Mouse (Mus musculus): ENCODE results near the gene Mymx. TPM values are rescaled to one million over a fixed set of nuclear protein-coding genes. Genes with fewer than 3 reads are reported as not detected.

Mymx gene
- polyA plus RNA-seq, 1 experiment from 2014 or later = not detected

DNA sequence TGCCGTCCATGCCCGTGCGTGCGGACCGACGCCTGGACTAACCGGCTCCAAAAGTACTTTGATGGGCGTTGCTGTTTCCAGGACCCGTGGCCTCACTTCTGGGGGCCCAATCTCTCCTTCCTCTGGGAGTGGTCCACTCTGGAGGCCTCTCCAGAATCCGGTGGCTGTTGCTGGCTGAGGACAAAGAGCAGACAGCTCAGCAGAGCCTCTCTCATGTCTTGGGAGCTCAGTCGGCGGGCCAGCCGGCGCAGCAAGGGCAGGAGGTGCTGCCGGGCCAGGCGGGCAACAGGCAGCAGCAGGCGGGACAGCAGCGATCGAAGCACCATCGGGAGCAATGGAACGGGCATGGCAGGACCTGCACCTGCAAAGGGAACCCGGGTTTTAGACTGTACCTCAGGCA lies 577 bp downstream of the Mymx start:
- peak; percentile 91 for DNase-seq (ENCODE audit: low spot score, missing footprints)
- 6% methylated on average over 22 of the region's 22 CpGs for WGBS
- Histone ChIP-seq H3K4me3 (ENCODE audit: low read depth, low read length) (no peak overlapping the region), H3K9ac (ENCODE audit: low read length) (peak overlapping the region; percentile 27; the same call in 1 of the 2 replicates), H3K4me2 (0 out of 2 replicates have a peak overlapping the region, but pooled peaks have one; percentile 8), H3K4me1 (ENCODE audit: control insufficient read depth, insufficient read depth, low read length) (peaks cover 16% of the 10 kb centered on the region), H3K27ac (ENCODE audit: low read depth, low read length) (no peak overlapping the region), H3K9me3 (ENCODE audit: control insufficient read depth, low read length) (no peaks in the 10 kb centered on the region), H3K27me3 (ENCODE audit: control insufficient read depth, insufficient read depth, low read length) (peaks cover 27% of the 10 kb centered on the region), H3K36me3 (ENCODE audit: control insufficient read depth, insufficient read depth, low read length) (no peaks in the 10 kb centered on the region)
- no peak for ATAC-seq (ENCODE audit: low FRiP score)

DNA sequence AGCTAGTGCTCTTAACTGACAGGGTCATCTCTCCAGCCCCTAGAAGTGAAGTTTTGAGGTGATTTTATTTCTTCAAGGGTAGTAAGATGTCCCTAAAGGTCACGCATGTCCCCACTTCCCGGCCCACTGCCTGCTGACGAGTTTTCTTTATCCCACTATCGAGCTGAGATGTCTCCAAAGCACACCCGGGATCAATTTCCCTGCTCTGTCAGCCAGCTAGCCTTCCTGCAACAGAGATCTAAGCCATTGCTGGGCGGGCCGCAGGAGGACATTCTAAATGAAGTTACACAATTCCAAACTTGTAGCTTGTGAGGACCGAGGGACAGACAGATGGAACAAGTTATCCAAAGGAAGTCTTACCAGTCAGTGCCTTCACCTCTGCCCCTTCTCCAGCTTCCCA lies 1.6 kb downstream of the Mymx start:
- no peak overlapping the region for H3K4me3 ChIP-seq (ENCODE audit: low read depth, low read length)
- H3K9me3 ChIP-seq (ENCODE audit: control insufficient read depth, low read length) = no peaks in the 10 kb centered on the region
- H3K27ac ChIP-seq (ENCODE audit: low read depth, low read length) = no peak overlapping the region
- DNase-seq (ENCODE audit: low spot score, missing footprints) (no peak), ATAC-seq (ENCODE audit: low FRiP score) (no peak)
- WGBS = 47% methylated on average over 8 of the region's 8 CpGs
- H3K4me1 ChIP-seq (ENCODE audit: control insufficient read depth, insufficient read depth, low read length) = peaks cover 27% of the 10 kb centered on the region
- H3K9ac ChIP-seq (ENCODE audit: low read length) = no peak overlapping the region
- H3K36me3 ChIP-seq (ENCODE audit: control insufficient read depth, insufficient read depth, low read length) = no peaks in the 10 kb centered on the region
- H3K27me3 ChIP-seq (ENCODE audit: control insufficient read depth, insufficient read depth, low read length) = peaks cover 36% of the 10 kb centered on the region
- no peak overlapping the region for H3K4me2 ChIP-seq

DNA sequence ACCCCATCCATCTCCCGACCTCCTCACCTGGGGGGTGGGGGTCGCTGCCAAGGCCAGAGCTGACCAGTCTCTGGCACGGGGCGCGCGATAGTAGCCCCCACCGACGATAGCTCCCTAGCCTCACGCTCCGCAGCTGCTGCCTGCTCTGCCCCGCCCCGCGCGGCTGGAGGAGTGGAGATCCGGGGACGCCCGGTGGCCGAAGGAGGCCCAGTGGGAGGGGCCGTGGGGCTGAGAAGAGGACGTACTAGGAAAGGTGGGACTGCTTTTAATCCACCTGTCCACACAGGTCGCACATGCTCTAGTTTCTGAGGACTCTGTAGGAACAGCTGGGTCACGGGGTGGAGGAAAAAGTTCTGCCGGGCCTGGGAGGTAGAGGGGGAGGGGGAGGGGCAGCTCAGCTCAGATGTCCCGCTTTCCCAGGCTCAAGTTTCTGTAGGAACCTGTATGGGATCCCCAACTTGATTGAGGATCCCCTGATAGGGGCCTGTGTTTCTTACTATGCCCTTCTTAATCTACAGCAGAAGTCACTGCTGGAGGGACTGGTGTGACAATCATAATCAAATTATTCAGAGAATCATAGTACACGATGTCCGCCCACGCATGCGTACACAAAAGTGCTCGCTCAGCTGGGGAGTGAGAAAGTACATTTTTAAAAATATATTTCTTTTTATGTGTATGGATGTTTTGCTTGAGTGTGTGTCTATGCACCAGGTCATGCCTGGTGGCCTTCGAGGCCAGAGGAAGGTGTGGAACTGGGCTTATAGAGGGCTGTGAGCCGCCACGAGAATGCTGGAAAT lies 2.3 kb downstream of the Mymx start, which contains the start of gene Slc29a1:
Slc29a1 (minus strand) TSS at position 161 of the 797 bp plus-strand sequence.
- peak within 1 kb of the TSS; percentile 72 for H3K4me2 ChIP-seq
- peak; percentile 92 for DNase-seq (ENCODE audit: low spot score, missing footprints)
- peak within 1 kb of the TSS; percentile 28 for H3K4me3 ChIP-seq (ENCODE audit: low read depth, low read length)
- H3K4me1 ChIP-seq (ENCODE audit: control insufficient read depth, insufficient read depth, low read length) = peaks cover 33% of the 10 kb centered on the region
- no peaks in the 10 kb centered on the region for H3K9me3 ChIP-seq (ENCODE audit: control insufficient read depth, low read length)
- H3K27me3 ChIP-seq (ENCODE audit: control insufficient read depth, insufficient read depth, low read length) = peaks cover 42% of the 10 kb centered on the region
- H3K27ac ChIP-seq (ENCODE audit: low read depth, low read length) = no peak within 1 kb of the TSS
- 13% methylated on average over 32 of the region's 32 CpGs for WGBS
- peak; percentile 45 for ATAC-seq (ENCODE audit: low FRiP score)
- no peaks in the 10 kb centered on the region for H3K36me3 ChIP-seq (ENCODE audit: control insufficient read depth, insufficient read depth, low read length)
- peak within 1 kb of the TSS; percentile 31; the same call in 1 of the 2 replicates for H3K9ac ChIP-seq (ENCODE audit: low read length)

DNA sequence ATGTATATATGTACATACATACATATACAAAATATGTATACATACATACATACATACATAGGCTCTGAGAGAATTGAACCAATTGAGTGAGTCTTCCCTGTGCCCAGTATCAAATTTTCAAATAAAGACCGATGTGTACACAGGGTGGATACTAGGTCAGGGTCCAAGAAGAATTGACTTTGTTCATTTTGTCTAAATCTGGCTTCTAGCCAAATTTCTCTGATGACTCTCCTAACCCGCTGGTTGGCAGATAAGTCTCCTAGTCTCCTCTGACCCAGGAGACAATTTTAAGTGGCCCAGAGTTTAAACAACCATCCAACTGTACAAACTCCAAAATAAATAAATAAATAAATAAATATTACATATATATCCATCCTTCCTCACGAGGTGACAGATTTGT lies 3.0 kb downstream of the Mymx start:
- H3K9ac ChIP-seq (ENCODE audit: low read length) = no peak overlapping the region; the same call in 1 of the 2 replicates
- H3K4me1 ChIP-seq (ENCODE audit: control insufficient read depth, insufficient read depth, low read length) = peaks cover 37% of the 10 kb centered on the region
- ATAC-seq (ENCODE audit: low FRiP score) (no peak), DNase-seq (ENCODE audit: low spot score, missing footprints) (no peak)
- no peak overlapping the region for H3K4me3 ChIP-seq (ENCODE audit: low read depth, low read length)
- WGBS = 54% methylated on average over 3 of the region's 3 CpGs
- no peaks in the 10 kb centered on the region for H3K36me3 ChIP-seq (ENCODE audit: control insufficient read depth, insufficient read depth, low read length)
- peak overlapping the region; percentile 72; the same call in 1 of the 2 replicates for H3K4me2 ChIP-seq
- no peak overlapping the region for H3K27ac ChIP-seq (ENCODE audit: low read depth, low read length)
- peaks cover 48% of the 10 kb centered on the region for H3K27me3 ChIP-seq (ENCODE audit: control insufficient read depth, insufficient read depth, low read length)
- H3K9me3 ChIP-seq (ENCODE audit: control insufficient read depth, low read length) = no peaks in the 10 kb centered on the region

DNA sequence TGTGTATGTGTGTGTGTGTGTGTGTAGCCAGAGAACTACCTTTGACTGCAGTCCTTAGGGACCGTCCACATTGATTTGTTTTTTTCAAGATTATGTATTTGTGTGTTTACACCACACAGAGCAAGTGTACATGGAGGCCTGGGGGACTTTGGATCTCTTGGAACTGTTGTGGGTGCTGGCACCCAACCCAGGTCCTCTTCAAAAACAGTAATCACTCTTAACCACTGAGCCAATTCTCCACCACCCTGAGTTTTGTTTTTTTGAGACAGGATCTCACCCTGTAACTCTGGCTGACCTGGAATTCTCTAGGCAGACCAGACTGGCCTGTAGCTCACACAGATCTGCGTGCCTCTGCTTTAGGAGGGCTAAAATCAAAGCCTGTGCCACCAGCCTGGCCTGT lies 3.5 kb downstream of the Mymx start:
- ATAC-seq (ENCODE audit: low FRiP score) (no peak), DNase-seq (ENCODE audit: low spot score, missing footprints) (no peak)
- Histone ChIP-seq H3K4me1 (ENCODE audit: control insufficient read depth, insufficient read depth, low read length) (peaks cover 39% of the 10 kb centered on the region), H3K9me3 (ENCODE audit: control insufficient read depth, low read length) (no peaks in the 10 kb centered on the region), H3K36me3 (ENCODE audit: control insufficient read depth, insufficient read depth, low read length) (no peaks in the 10 kb centered on the region), H3K4me2 (no peak overlapping the region), H3K27ac (ENCODE audit: low read depth, low read length) (no peak overlapping the region), H3K27me3 (ENCODE audit: control insufficient read depth, insufficient read depth, low read length) (peaks cover 48% of the 10 kb centered on the region), H3K4me3 (ENCODE audit: low read depth, low read length) (no peak overlapping the region), H3K9ac (ENCODE audit: low read length) (no peak overlapping the region)
- 80% methylated on average over 2 of the region's 2 CpGs for WGBS

DNA sequence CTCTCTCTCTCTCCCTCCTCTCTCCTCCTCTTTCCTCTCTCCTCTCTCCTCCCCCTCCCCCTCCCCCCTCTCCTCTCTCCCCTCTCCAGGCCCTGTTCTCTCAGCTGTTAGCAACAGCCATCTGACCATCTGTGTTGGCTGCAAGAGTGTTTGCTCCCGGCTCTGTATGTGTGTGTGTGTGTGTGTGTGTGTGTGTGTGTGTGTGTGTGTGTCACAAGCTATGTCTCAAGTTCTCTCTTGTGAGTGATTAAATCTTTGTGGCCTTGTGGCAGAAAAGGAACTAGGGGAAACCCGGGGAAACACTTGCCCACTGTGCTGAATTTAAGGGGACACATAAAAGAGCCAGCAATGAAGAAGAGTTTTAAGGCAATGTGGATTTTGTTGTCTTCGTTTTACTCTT lies 4.1 kb downstream of the Mymx start:
- Histone ChIP-seq H3K27ac (ENCODE audit: low read depth, low read length) (no peak overlapping the region), H3K4me3 (ENCODE audit: low read depth, low read length) (no peak overlapping the region), H3K4me1 (ENCODE audit: control insufficient read depth, insufficient read depth, low read length) (peaks cover 42% of the 10 kb centered on the region), H3K9ac (ENCODE audit: low read length) (no peak overlapping the region), H3K4me2 (no peak overlapping the region), H3K9me3 (ENCODE audit: control insufficient read depth, low read length) (no peaks in the 10 kb centered on the region), H3K36me3 (ENCODE audit: control insufficient read depth, insufficient read depth, low read length) (no peaks in the 10 kb centered on the region), H3K27me3 (ENCODE audit: control insufficient read depth, insufficient read depth, low read length) (peaks cover 48% of the 10 kb centered on the region)
- ATAC-seq (ENCODE audit: low FRiP score) (no peak), DNase-seq (ENCODE audit: low spot score, missing footprints) (no peak)
- WGBS = 50% methylated on average over 3 of the region's 3 CpGs

DNA sequence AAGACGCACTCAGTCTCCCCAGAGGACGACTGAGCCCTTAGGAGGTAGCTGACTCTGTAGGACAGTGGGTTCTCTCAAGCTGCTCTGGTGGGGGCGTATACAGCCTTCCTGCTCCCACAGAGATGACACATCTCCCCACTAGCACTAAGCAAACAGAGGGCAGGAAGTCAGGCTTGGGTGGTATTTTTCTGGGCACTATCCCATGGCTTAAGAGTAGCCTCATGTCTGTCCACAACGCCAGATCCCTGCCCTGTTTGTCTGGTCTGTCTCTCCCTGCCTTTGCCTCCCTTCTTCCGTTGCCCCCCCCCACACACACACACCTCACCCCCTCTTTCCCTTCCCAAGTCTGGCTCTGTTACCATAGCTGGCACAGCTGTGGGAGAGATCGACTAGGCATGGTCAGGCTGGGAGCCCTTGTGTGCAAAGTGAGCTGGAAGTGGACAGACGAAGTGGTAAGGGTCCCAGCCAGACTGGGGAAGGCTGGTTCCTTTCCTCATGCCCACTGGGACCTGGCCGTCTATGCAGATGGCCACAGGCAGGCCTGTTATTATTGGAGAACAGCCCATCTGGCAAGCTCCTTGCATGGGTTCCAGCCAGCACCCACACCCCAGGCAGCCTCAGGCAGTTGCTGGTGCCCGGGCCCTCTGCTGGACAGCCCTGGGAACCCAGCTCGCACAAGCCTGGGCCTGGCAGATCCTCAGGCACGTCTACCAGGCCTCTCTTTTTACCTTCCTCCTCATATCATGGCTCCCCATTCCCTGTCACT lies 5.1 kb downstream of the Mymx start:
- no peak overlapping the region for H3K4me2 ChIP-seq
- peaks cover 42% of the 10 kb centered on the region for H3K4me1 ChIP-seq (ENCODE audit: control insufficient read depth, insufficient read depth, low read length)
- H3K27ac ChIP-seq (ENCODE audit: low read depth, low read length) = peak overlapping the region; percentile 51
- H3K9ac ChIP-seq (ENCODE audit: low read length) = no peak overlapping the region
- H3K9me3 ChIP-seq (ENCODE audit: control insufficient read depth, low read length) = no peaks in the 10 kb centered on the region
- H3K27me3 ChIP-seq (ENCODE audit: control insufficient read depth, insufficient read depth, low read length) = peaks cover 42% of the 10 kb centered on the region
- DNase-seq (ENCODE audit: low spot score, missing footprints) (peak; percentile 90), ATAC-seq (ENCODE audit: low FRiP score) (peak; percentile 36; the same call in 1 of the 2 replicates)
- WGBS = 28% methylated on average over 11 of the region's 11 CpGs
- no peak overlapping the region for H3K4me3 ChIP-seq (ENCODE audit: low read depth, low read length)
- no peaks in the 10 kb centered on the region for H3K36me3 ChIP-seq (ENCODE audit: control insufficient read depth, insufficient read depth, low read length)

DNA sequence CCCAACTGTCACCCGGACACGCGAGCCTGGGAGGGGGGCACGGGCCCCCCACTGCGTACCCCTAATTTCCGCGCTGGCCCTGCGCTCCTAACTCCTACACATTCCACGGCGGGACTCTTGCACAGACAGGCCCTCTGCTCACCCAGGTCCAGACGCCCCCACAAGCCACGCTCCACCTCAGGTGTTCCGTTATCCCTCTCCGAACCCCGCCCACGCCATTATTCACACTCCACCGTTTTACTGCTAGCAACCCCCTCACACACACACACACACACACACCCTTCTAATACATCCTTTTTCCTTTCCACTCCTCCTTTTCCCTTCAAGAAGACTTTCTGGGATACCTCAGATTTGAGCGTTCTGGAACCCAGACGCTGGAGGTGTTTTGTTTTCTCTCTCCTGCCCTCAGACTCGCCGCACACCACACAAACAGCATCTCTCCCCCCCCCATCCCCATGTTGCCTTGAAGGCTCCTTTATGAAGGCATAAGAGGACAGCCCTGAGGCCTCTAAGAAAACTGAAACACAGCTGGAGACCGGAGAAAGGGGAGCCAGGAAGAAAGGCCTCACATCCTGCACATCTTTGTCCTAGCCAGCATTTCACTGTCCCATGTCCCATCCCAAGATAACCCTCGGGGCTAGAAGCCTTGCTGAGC lies 6.0 kb downstream of the Mymx start:
- no peak; the same call in 1 of the 2 replicates for ATAC-seq (ENCODE audit: low FRiP score)
- peaks cover 33% of the 10 kb centered on the region for H3K27me3 ChIP-seq (ENCODE audit: control insufficient read depth, insufficient read depth, low read length)
- H3K4me1 ChIP-seq (ENCODE audit: control insufficient read depth, insufficient read depth, low read length) = peaks cover 36% of the 10 kb centered on the region
- no peak overlapping the region for H3K27ac ChIP-seq (ENCODE audit: low read depth, low read length)
- peak overlapping the region; percentile 68 for H3K9ac ChIP-seq (ENCODE audit: low read length)
- 4% methylated on average over 23 of the region's 23 CpGs for WGBS
- peak overlapping the region; percentile 43 for H3K4me3 ChIP-seq (ENCODE audit: low read depth, low read length)
- H3K36me3 ChIP-seq (ENCODE audit: control insufficient read depth, insufficient read depth, low read length) = no peaks in the 10 kb centered on the region
- DNase-seq (ENCODE audit: low spot score, missing footprints) = no peak
- peak overlapping the region; percentile 96 for H3K4me2 ChIP-seq
- no peaks in the 10 kb centered on the region for H3K9me3 ChIP-seq (ENCODE audit: control insufficient read depth, low read length)
